Mouse (Mus musculus) hindlimb bud, embryonic 11.5 days (tissue): ENCODE results near the gene Exoc3l.

Source experiments
- DNase-seq: peaks from one replicate; pipeline ENCODE4 v3.0.0-alpha.2; 2012; ENCODE audit warnings: low read depth, low spot score; ENCODE audit errors: extremely low spot score

The Exoc3l gene

DNA sequence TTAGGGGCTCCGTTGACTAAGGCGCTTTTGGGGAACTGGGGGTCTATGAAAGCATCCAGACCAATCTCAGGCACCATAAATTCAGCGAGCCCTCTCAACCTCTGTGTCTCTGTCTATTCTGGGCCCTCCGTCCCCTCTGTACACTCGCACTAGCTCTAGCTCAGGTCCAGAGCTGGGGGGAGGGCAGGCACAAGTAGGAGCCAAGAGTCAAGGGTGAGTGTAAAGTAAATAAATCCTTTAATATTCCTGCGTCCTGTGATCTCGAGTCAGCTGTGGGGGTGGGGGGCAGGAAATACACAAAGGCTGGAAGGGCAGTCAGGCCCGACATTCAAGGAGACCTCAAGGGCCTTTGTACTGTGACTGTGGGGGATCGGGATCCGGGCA lies 26.8 kb downstream of the Exoc3l start:
- no peak for DNase-seq

DNA sequence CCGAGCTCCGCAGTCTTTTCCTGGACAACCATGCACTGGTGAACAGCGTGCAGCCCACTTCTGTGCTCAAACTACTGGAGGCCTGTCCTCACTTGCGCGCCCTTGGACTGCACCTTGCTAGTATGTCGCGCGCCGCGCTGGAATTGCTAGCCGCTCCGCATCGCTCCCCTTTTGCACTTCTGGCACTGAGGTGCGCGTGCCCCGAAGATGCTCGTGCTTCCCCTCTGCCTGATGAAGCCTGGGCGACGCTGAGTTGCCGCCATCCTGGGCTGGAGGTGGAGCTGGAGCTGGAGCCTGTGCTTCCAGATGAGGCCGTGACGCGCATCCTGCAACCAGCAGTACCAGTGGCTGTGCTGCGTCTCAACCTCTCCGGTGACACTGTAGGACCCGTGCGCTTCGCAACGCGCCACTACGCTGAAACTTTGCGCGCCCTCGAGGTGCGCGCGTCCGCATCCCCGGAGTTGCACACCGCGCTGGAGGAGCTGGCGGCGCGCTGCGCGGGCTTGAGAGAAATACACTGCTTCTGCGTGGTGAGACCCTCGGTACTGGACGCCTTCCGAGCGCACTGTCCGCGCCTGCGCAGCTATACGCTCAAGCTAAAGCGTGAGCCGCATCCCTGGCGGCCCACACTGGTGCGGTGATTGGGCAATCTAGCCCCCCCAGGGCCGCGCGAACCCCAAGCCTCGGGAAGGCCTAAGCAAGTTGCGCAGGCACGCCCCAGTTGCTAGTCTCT lies 27.4 kb downstream of the Exoc3l start:
- no peak for DNase-seq

DNA sequence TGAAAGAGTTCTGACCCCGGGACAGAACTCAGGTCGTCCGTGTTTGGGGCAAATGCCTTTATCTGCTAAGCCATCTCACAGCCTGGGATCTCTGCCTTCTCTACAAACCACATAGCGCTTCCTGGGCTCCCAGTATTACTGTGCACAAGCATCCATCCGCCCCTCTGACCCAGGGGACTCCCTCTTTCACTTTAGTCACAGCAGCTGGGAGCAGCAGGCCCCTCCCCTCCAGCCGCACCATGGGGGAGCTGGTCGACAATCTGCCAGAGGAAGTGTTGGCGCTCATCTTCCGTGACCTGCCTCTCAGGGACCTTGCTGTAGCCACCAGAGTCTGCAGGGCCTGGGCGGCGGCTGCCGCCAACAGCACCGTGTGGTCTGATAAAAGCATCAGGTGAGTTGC lies 29.1 kb downstream of the Exoc3l start:
- no peak for DNase-seq

DNA sequence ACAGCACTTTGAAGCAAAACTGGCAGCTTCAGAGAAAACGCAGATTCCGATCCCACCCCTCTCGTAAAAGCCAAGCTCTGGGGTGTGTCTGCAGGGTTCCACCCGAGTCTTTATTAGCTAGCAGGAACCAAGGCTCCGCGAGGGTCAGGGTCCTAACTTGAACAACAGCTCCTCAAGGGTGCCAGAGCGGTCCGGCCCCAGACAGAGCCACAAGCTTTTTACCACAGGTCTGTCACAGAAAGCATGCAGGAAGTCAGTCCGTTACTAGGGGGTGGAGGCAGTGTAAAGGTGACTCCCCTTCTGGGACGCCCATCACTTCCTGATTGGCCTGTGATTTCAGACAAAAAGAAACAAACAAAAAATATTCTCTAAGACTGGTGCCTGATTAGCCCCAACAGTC lies 30.8 kb downstream of the Exoc3l start:
- no peak for DNase-seq

DNA sequence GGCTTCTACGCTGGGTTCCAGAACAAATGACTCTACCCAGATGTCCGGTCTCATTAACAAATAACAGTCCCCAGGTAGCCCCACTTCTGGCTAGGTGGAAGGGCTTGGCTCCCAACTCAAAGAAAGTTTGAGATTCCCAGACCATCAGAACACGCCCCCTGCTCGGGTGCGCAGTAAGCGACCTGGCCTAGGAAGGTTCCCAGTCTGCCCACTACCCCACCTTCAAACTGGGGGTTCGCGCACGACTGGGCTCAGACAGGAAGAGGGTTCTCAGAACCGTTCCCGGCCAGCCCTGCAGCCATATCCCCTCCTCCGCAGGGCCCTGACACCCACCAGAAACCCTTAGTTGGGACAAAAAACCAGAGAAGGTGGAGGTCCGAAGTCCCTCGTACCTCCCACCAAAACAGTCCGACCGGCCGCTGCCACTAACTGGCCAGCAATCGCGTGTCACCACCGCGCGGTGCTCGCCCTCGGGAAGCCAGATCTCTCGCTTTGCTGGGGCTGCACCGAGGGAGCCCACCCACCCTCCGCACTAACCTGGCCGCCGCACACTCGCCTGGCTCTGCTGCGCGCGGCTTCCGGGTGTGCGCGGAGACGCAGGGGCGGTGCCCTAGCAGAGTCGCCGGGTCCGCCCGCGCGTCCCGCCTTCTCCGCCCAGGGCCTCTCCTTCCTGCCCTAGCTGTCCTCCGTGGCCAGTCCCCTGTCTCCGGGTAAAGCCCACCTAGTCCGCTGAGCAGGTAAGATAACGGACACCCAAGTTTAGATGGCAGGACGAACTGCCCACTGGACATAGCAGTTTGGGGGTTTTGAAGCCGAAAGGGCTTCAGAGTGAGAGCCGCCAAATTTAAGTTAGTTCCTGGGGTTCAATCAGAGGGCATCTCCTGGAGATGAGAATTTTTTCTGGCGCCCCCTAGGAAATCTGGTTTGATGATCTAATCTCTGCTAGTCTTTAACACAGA lies 31.6 kb downstream of the Exoc3l start, which contains the start of the genes Tradd and Fbxl8:
Tradd (minus strand) TSS at position 586 of the 959 bp plus-strand sequence.
Fbxl8 (plus strand) TSS at position 625 of the 959 bp plus-strand sequence.
- no peak for DNase-seq

DNA sequence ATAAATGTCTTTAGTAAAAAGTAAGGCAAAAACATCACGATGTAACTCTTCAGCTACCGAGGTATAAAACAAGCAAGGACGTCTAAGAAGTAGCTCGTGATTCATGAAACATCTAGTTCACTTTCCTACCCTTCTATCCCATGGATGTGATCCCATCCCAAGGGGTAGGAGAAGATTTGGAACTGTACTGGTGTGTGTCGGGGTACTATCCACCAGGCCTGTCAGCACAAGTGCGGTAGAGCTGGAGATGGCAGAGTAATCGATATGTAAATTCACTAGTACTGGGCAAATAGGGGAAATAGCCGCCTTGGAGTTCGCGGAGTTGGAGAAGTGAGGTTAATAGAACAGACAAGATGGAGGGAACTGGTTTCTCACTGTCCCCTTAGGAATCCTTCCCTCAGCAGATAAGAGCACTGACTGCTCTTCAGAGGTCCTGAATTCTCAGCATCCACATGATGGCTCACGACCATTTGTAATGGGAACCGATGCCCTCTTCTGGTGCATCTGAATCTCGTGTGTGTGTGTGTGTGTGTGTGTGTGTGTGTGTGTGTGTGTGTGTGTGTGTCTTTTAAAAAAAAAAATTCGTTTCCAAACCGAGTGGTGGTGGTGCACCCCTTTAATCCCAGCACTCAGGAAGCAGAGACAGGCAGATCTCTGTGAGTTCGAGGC lies 32.5 kb downstream of the Exoc3l start:
- DNase-seq, result no peak

DNA sequence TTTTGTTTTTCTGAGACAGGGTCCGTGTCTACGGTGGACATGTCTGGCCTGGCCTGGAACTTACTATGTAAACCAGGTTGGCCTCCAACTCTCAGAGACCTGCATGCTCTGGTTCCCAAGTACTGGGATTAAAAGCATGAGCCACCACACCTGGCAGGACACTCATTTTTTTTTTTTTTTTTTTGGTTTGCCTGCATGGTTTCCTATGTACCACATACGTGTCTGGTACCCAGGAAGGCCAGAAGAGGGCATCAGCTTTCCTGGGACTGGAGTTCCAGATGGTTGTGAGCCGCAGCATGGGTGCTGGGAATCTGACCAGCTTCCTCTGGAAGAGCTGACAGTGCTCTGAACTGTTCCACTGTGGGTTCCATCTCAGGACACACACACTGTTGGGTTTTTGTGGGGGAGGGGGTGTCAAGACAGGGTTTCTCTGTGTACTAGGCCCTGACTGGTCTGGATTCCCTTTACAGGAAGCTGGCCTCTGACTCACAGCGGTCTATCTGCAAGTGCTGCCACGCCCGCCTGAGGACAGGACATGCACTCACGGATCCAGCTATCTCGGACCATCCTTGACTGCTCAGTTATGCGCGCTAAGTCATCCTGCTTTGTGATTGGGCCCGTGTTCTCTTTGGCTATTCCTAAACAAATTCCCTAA lies 34.4 kb downstream of the Exoc3l start:
- DNase-seq, result no peak

DNA sequence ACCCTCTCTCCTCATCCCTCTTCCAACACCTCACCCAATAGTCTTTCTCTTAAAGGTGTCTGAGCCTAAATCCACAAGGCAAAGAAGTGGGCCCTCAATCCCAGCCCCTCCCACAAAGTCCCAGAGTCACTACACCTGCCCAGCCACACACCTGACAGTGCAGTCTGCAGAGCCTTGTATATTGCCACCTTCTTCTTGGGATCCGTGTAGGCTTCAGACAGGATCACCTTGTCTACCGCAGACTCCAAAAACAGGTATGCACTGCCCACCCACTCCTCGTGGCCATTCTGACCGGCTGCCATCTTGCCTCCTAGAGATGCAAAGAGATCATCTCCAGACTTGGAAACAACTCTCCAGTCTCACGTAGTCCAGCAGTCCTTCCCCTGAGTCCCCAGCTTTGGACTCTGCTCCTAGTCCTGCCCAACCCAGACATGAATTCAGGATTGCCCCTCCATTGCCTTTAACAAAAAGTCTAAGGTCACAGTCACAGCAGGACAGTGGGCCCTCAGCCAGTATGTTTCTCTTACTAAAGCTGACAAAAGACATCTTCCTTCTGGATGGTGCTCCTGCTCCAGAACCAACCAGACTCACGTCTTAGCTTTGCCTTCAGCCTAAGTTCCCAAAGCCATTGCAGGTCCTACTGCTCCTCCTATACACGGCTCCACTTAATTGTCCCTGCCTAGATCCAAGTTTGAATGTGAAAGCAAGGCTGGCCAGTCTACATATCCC lies 35.4 kb downstream of the Exoc3l start:
- no peak for DNase-seq

DNA sequence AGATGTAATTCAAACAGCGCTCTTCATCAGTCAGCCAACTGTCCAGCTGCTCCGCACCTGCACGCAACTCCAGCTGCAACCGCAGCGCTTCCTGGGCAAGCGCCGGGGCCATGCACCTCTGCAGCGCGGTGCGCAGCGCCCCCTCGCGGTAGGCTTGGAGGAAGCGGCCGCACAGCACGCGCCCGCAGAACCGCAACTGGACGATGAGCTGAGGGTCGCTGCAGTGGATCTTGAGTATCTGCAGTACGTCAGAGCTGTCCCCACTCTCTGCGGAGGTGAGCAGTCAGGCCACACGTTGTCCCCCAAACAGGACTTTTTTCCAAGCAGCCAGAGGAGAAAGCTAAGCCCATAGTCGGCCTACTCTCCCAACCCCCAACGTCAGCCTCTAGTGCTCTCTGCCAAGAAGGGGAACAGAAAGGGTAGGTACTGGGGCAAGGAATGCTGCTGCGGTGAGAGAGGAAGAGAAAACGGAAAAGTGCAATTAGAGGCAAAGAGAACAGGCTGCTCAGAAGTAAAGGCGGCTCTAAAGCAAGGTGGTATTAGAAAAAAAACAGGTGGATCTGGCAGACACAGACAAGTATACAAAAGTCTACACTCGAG lies 36.1 kb downstream of the Exoc3l start:
- no peak for DNase-seq

DNA sequence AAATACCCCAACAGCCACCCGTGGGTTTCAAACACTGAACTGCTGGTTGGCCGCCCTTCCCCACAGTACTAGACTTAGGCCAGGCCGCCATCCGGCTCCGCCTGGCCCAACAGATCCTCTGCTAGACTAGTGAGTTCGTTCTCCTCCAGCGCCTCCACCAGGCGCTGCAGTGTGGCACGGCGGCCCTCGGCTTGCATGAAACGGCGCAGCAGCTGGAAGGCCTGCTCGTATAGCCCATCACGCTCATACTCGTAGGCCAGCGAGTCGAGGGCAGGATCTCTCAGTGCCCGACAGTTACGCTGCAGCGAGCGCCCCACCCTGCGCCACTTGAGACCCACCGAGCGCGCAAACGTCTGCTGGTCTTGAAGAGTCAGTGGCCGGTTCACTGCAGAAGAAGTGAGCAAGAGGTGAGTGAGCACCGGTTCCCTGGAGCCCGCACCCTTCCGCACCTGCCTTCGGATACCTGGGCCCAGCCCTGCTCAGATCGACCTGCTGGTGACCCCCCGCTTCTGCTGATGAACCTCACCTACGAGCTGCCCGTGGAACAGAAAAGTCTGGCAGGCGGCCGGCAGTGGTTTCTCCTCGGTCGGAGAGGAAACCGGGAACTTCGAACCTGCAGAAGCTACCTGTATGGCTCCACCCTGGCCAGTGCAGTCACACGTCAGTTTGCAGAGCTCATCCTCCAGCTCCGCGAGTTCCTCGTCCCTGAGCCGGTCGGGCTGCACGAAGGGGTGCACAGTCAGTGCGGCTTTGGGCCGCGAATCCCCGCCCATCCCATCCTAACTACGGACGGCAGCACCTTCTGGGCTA lies 36.8 kb downstream of the Exoc3l start:
- DNase-seq, result no peak

DNA sequence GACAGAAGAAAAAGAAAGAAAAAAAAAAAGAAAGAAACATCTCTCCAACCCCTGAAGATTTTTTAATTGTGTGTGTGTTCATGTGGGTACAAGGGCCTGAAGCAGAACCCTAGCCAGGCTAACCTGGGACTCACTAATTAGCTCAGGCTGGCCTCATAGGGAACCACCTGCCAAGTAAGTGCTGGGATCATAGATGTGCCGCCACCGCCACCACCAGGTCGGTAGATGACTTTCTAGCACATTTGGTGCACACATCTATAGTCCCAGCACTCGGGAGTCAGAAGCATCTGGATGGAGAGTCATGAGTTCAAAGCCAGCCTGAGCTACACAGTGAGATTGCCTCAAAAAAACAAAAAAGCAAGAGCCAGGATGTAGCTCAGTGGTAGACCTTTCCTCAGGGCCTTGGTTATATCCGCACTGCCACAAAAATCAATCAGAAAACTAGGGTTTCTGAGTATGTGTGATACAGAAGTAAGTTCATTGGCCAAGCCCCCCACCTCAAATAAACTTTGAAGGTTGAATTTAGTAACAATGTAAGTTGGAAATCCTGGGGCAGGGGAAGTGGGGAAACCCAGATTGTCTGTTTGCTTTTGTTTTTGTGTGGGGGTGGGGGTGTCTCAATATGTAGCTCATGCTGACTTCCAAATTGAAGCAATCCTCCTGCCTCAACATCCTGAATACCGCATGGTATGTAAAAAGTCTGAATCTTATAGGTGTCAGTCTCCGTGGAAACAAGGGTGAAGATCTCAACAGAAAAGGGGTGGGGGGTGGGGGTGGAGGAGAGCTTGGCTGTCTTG lies 38.4 kb downstream of the Exoc3l start:
- no peak for DNase-seq

DNA sequence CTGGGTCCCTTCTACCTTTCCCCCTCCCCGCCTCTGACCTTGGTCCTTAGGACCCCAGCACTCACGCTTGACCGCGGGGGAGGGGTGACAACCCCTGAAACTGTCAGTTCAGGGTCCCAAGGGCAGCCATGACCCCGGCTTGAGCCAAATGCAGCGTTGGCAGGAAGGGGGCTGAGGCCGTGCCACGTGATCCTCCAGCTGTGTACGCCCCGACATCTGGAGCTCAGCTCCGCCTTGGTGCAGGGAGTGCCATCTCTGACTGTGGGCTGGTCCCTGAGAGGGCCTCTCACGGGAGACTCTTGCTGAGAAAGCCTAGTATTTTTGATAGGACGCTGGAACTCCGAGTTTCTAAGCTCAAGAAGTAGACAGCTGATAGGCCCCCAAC lies 40.9 kb downstream of the Exoc3l start, which contains the start of gene B3gnt9:
B3gnt9 (minus strand) TSS at position 188 of the 385 bp plus-strand sequence.
- no peak for DNase-seq

DNA sequence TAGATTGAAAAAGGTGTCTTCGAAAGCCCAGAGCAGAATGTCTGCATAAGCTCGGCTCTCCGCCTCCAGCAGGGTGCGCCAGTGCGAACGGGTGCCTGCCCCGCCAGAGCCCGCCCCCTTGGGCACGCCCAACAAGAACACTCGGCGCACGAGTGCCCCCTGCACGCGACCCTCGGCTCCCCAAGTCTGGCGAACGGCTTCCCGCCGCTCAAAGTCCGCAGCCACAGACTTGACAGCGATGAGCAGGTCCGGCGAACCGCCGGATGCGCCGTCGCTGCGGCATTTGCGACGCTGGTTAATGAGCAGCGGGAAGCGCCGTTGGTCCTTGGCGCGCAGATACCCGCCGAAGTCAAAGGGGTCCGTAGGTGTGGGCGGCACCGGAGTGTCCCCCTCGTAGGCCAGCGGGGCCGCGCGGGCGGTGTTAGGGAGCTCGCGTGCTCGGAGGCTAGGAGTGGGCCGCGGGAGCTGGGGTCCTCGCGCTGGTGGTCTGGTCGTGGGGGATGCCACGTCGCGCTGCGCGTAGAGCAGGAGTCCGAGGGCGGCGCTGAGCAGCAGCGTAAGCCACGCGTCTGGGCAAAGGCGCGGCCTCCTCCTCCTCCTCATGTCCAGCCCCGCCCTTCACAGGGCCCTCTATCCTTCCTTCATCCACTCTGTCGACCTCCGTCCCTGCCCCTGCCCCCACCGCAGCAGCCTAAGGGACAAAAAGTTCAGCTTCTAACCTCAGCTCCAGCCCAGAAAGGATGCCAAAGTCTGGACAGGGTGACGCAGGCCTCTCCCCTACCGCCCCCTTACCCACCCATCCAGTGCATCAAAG lies 41.5 kb downstream of the Exoc3l start:
- no peak for DNase-seq

DNA sequence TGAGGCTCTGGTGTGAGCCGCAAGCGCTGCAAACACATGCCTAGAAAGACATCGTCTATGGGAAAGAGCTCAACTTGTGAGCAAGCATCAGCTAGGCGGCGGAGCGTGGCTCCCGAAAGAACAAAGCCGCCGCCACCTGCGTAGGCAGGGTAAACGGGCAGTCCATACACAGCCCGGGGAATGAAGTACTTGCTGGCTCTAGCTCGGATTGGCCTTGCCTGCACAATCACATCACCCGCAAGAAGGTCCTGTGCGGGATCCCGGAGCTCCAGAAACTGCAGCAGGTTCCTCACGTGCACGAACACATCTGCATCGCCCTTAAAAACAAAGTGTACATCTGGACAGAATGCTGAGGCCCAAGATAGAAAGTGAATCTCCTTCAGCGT lies 42.1 kb downstream of the Exoc3l start:
- DNase-seq, result no peak

DNA sequence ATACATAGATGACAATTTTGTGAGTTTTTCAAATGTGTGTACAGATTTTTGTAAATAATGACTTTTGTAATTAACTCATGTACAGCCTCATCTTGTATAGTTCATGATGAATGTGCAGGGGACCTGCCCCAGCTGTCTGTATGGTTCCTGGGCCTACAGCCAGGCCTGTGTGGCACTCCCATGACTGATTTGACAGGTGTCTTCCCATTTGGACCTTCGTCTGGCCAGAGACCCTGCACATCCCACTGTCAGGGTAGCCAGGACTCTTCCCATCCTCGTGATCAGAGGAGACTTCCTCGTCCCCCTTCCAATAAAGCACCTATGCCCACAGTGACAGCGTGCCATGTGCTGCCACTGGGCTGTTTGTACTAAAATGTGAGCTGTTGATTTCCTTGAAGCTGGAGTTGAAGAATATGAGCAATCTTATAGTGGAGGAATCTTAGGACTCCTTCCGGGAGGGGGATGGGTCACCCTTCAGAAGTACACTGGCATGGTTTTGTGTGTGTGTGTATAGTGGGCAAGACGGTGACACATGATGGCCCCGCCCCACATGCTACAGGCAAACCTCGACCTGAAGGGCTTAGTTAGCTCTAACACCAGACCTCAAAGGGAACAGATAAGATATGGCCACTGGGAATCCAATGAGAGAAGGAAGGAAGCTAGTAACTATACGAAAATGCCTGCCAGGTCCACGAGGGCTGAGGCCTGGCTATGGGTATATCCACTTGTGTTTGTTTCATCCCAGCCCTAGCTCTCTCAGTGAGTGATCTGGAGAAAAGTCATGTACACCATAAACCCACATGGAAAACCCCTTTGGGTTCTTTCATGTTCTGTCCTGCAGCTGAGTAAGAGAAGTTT lies 43.0 kb downstream of the Exoc3l start:
- no peak for DNase-seq

DNA sequence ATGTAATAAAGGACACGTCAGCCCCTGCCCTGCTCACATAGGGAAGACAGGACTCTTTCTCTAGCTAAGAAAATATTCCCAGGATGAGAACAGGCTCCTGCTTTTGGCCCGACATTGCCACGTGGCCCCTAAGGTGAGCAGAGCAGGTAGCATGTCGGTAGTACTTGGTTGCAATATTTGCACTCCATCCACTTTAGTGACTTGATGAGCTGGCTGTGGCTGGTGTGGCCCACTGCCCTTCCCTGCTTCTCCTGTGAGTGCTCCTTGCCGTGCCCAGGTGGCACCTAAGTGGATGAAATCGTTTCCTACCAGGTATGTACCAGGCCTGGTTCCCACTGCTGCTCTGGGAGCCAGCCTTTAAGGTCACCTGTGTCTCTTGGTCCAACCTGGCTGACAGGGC lies 43.9 kb downstream of the Exoc3l start:
- no peak for DNase-seq
